Mouse (Mus musculus): Measurements from ENCODE around the gene Ltv1. TPM values are rescaled to one million over a fixed set of nuclear protein-coding genes. Genes with fewer than 3 reads are reported as not detected.

Ltv1 gene
- polyA plus RNA-seq (2012; rRNA removed): 13.7 and 15.9 TPM in 2 replicates

DNA sequence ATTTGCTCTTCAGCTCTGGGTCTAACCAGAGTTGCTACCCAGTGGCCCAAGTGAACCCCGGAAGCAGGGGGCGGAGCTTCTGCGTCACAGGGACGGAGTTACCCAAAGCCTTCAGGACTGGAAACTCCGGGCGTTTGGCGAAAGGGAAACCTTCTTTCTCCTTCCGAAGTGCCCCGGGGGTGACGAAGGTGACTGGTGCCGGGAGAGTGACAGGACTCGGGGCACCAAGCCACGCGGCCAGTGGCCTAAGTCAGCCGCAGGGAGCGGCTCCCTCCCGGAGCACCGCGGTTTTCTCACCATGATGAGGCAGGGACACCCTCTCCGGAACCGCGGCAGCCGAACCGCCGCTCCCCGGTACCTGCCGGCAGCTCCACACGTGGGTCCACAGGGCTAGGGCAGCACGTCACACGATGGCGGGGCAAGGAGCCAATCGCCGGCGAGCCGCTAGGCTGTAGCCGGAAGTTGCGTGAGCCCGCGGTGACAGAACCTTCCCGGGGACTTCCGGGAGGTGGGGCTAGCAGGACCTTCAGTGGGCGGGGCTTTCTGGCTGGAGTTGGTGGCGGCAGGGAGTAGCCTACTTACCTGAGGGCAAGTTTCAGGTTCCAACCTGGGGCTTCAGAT is at the start of gene Ltv1:
Ltv1 (minus strand) TSS at position 438 of the 621 bp plus-strand sequence.
- Histone ChIP-seq H3K36me3 (ENCODE audit: control insufficient read depth, insufficient read depth, low read length) (no peaks in the 10 kb centered on the region), H3K27ac (ENCODE audit: control insufficient read depth, insufficient read depth, low read length) (peak within 1 kb of the TSS; percentile 51), H3K27me3 (ENCODE audit: control insufficient read depth, insufficient read depth, low read length) (no peaks in the 10 kb centered on the region), H3K4me1 (replicated peaks; ENCODE audit: control insufficient read depth, insufficient read depth, low read length) (peaks cover 5% of the 10 kb centered on the region), H3K4me3 (ENCODE audit: control insufficient read depth, insufficient read depth, low read length) (peak within 1 kb of the TSS; percentile 94)
- TF ChIP-seq POLR2A (IDR thresholded peaks at IDR 0.05; ENCODE audit: control insufficient read depth, extremely low read depth, insufficient read depth, low read length, poor library complexity): peak; percentile 47; the same call in 1 of the 2 replicates
- 0 out of 2 replicates have a peak, but pooled peaks have one; percentile 27 for TF ChIP-seq CTCF (IDR thresholded peaks at IDR 0.05; ENCODE audit: borderline replicate concordance, control insufficient read depth, extremely low read depth, insufficient read depth, low read length, poor library complexity)
- peak; percentile 94 for DNase-seq
- under 1% methylated on average over 43 of the region's 43 CpGs for WGBS

DNA sequence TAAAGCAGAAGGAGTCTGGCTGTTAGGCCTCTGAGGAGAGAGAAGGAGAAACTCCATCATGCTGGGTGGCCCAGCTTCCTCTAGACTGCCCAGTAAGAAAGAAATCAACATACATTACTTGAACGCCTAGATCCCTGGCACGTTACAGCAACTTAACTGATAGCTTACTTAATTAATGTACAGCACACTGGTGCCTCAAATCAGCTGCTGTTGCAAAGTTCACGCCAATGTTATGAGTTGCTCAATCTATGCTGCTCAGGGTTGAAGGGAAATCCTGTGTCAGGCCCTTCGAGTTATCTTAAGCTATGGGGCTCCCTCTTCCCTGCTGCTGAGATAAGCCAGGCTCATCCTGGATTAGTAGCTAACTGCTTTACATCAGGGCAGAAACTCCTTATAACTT is 47.5 kb upstream of the Ltv1 start:
- Histone ChIP-seq H3K4me1 (replicated peaks; ENCODE audit: control insufficient read depth, insufficient read depth, low read length) (no peaks in the 10 kb centered on the region), H3K36me3 (ENCODE audit: control insufficient read depth, insufficient read depth, low read length) (no peaks in the 10 kb centered on the region), H3K27ac (ENCODE audit: control insufficient read depth, insufficient read depth, low read length) (no peak overlapping the region), H3K4me3 (ENCODE audit: control insufficient read depth, insufficient read depth, low read length) (no peak overlapping the region), H3K27me3 (ENCODE audit: control insufficient read depth, insufficient read depth, low read length) (no peaks in the 10 kb centered on the region)
- no peak for TF ChIP-seq POLR2A (IDR thresholded peaks at IDR 0.05; ENCODE audit: control insufficient read depth, extremely low read depth, insufficient read depth, low read length, poor library complexity)
- no peak for TF ChIP-seq CTCF (IDR thresholded peaks at IDR 0.05; ENCODE audit: borderline replicate concordance, control insufficient read depth, extremely low read depth, insufficient read depth, low read length, poor library complexity)
- WGBS: 97% methylated on average over 4 of the region's 4 CpGs
- no peak for DNase-seq

DNA sequence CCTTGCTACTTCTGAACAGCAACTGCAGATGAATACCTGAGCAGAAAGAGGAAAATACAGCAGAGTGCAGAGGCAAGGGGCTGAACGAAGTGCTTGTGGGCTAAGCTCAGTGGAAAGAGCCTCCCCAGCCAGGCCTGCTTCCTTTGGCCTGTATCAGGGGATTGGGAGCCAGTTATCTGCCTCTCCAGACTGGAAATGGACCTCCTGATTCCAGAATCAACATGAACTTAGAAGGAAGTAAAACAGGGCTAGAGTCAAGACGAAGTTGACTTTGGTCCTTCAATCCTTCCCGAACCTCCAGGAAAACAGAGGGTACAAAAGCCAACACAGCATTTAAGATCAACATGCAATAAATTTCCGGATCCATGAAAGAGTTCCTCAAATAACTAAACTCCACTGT is 45.2 kb upstream of the Ltv1 start:
- Histone ChIP-seq H3K27me3 (ENCODE audit: control insufficient read depth, insufficient read depth, low read length) (no peaks in the 10 kb centered on the region), H3K27ac (ENCODE audit: control insufficient read depth, insufficient read depth, low read length) (no peak overlapping the region), H3K4me3 (ENCODE audit: control insufficient read depth, insufficient read depth, low read length) (no peak overlapping the region), H3K36me3 (ENCODE audit: control insufficient read depth, insufficient read depth, low read length) (no peaks in the 10 kb centered on the region), H3K4me1 (replicated peaks; ENCODE audit: control insufficient read depth, insufficient read depth, low read length) (no peaks in the 10 kb centered on the region)
- no peak for DNase-seq
- TF ChIP-seq CTCF (IDR thresholded peaks at IDR 0.05; ENCODE audit: borderline replicate concordance, control insufficient read depth, extremely low read depth, insufficient read depth, low read length, poor library complexity) (no peak), POLR2A (IDR thresholded peaks at IDR 0.05; ENCODE audit: control insufficient read depth, extremely low read depth, insufficient read depth, low read length, poor library complexity) (no peak)
- 98% methylated on average over 4 of the region's 4 CpGs for WGBS

DNA sequence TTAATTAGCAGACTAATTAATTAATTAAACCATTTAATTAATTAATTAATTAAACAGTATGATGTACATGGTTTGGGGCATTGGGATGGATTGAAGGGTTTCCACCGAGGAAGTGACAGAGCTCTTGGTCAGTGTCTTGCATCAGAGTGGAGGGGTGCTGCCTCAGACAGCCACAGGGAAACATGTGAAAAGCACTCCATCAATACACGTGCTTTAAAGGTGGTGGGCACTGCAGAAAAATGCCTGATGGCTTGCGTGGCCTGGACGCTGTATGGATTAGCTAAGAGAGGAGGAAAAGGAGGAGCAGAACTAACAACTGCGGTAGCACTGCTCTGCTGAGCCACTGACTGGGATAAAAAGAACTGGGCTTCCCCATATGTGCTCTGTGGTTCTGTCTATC is 43.9 kb upstream of the Ltv1 start:
- 95% methylated on average over 5 of the region's 5 CpGs for WGBS
- H3K27me3 ChIP-seq (ENCODE audit: control insufficient read depth, insufficient read depth, low read length): no peaks in the 10 kb centered on the region
- no peak overlapping the region for H3K27ac ChIP-seq (ENCODE audit: control insufficient read depth, insufficient read depth, low read length)
- H3K4me1 ChIP-seq (replicated peaks; ENCODE audit: control insufficient read depth, insufficient read depth, low read length): no peaks in the 10 kb centered on the region
- DNase-seq: no peak
- TF ChIP-seq CTCF (IDR thresholded peaks at IDR 0.05; ENCODE audit: borderline replicate concordance, control insufficient read depth, extremely low read depth, insufficient read depth, low read length, poor library complexity): no peak
- TF ChIP-seq POLR2A (IDR thresholded peaks at IDR 0.05; ENCODE audit: control insufficient read depth, extremely low read depth, insufficient read depth, low read length, poor library complexity): no peak
- H3K36me3 ChIP-seq (ENCODE audit: control insufficient read depth, insufficient read depth, low read length): no peaks in the 10 kb centered on the region
- no peak overlapping the region for H3K4me3 ChIP-seq (ENCODE audit: control insufficient read depth, insufficient read depth, low read length)

DNA sequence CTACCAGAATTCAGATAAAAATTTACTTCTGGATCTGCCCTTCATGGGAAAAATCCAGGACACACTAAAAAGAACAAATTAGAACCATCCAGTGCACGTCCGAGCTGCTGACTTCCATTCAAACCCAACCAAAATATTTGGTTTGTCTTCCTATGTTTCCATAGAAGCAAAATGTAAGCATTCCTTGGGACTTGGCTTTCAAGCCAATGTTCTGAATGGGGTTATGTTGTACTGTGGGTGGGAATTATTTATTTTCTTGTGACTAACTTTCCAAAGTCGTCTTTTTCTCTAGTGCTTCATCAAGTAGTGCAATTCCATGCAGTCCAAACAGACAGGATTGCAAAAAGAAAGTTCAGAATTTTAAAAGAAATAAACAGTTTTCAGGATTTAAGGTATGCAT is 41.5 kb upstream of the Ltv1 start:
- no peak for DNase-seq
- no peak for TF ChIP-seq CTCF (IDR thresholded peaks at IDR 0.05; ENCODE audit: borderline replicate concordance, control insufficient read depth, extremely low read depth, insufficient read depth, low read length, poor library complexity)
- TF ChIP-seq POLR2A (IDR thresholded peaks at IDR 0.05; ENCODE audit: control insufficient read depth, extremely low read depth, insufficient read depth, low read length, poor library complexity): no peak
- 96% methylated on average over 3 of the region's 3 CpGs for WGBS
- Histone ChIP-seq H3K36me3 (ENCODE audit: control insufficient read depth, insufficient read depth, low read length) (no peaks in the 10 kb centered on the region), H3K4me1 (replicated peaks; ENCODE audit: control insufficient read depth, insufficient read depth, low read length) (no peaks in the 10 kb centered on the region), H3K4me3 (ENCODE audit: control insufficient read depth, insufficient read depth, low read length) (no peak overlapping the region), H3K27me3 (ENCODE audit: control insufficient read depth, insufficient read depth, low read length) (no peaks in the 10 kb centered on the region), H3K27ac (ENCODE audit: control insufficient read depth, insufficient read depth, low read length) (no peak overlapping the region)

DNA sequence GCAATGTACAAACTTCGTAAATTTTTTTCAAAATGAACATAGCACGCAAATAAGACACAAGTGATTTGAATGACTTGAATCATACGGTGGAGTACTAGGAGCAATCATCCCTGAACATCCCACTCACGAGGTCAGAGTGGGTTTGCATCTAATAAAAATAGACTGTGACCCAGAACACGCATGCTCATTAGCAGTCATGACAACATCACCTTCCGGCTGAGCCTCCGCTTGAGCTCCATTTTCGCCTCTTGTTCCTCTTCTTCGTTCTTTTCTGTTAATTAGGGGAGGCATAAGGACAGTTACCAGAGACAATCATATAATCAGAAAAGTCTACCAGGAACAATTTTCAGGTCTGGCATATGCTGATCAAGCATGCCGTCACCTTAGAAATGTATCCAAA is 41.0 kb upstream of the Ltv1 start:
- WGBS: 96% methylated on average over 10 of the region's 10 CpGs
- Histone ChIP-seq H3K27ac (ENCODE audit: control insufficient read depth, insufficient read depth, low read length) (no peak overlapping the region), H3K4me3 (ENCODE audit: control insufficient read depth, insufficient read depth, low read length) (no peak overlapping the region), H3K36me3 (ENCODE audit: control insufficient read depth, insufficient read depth, low read length) (no peaks in the 10 kb centered on the region), H3K27me3 (ENCODE audit: control insufficient read depth, insufficient read depth, low read length) (no peaks in the 10 kb centered on the region), H3K4me1 (replicated peaks; ENCODE audit: control insufficient read depth, insufficient read depth, low read length) (no peaks in the 10 kb centered on the region)
- no peak for DNase-seq
- TF ChIP-seq POLR2A (IDR thresholded peaks at IDR 0.05; ENCODE audit: control insufficient read depth, extremely low read depth, insufficient read depth, low read length, poor library complexity): no peak
- no peak for TF ChIP-seq CTCF (IDR thresholded peaks at IDR 0.05; ENCODE audit: borderline replicate concordance, control insufficient read depth, extremely low read depth, insufficient read depth, low read length, poor library complexity)

Data from thymus, adult 2 months (tissue).